Mouse (Mus musculus) hindbrain, embryonic 11.5 days (tissue): ENCODE data around the gene Sp100. TPM values are rescaled to one million over a fixed set of nuclear protein-coding genes. Genes with fewer than 3 reads are reported as not detected.
"Not testable (repeated sequence)": the region's sequence is repeated elsewhere in the genome, so short reads cannot be mapped to it uniquely, and the experiment has no call there.

Experiments
- ATAC-seq: fragments of 200-750 bp; cut with Nextera tagmentation; 2 replicates; pipeline ENCODE4 v1.8.0; 2017; ENCODE audit warnings: mild to moderate bottlenecking, moderate TSS enrichment, moderate library complexity; ENCODE audit not compliant: low FRiP score
- DNase-seq: peaks from one replicate; pipeline ENCODE4 v3.0.0-alpha.2; 2015; ENCODE audit warnings: low spot score
- H3K27ac ChIP-seq: fragments of 300-500 bp; sonication (generic); 2 replicates; pipeline ENCODE4 v1.5.1; 2014; ENCODE audit warnings: mild to moderate bottlenecking, low read depth, low read length
- H3K27me3 ChIP-seq: fragments of 300-500 bp; sonication (generic); 2 replicates; pipeline ENCODE4 v1.6.1; 2014; ENCODE audit warnings: mild to moderate bottlenecking, low read length, moderate library complexity, mixed read lengths; ENCODE audit not compliant: control insufficient read depth, insufficient read depth
- H3K36me3 ChIP-seq: fragments of 300-500 bp; sonication (generic); 2 replicates; pipeline ENCODE4 v1.6.1; 2014; ENCODE audit warnings: mild to moderate bottlenecking, low read length, moderate library complexity, mixed read lengths; ENCODE audit not compliant: control insufficient read depth, insufficient read depth
- H3K4me1 ChIP-seq: fragments of 300-500 bp; sonication (generic); replicated peaks from 2 replicates; pipeline ENCODE4 v1.6.1; 2014; ENCODE audit warnings: low read length, mixed read lengths; ENCODE audit not compliant: control insufficient read depth, insufficient read depth
- H3K4me2 ChIP-seq: fragments of 300-500 bp; sonication (generic); replicated peaks from 2 replicates; pipeline ENCODE4 v1.6.1; 2014; ENCODE audit warnings: mild to moderate bottlenecking, low read depth, low read length
- H3K4me3 ChIP-seq: fragments of 300-500 bp; sonication (generic); 2 replicates; pipeline ENCODE4 v1.5.1; 2014; ENCODE audit warnings: low read depth, low read length
- H3K9ac ChIP-seq: fragments of 300-500 bp; sonication (generic); 2 replicates; pipeline ENCODE4 v1.6.1; 2014; ENCODE audit warnings: low read depth, low read length
- H3K9me3 ChIP-seq: fragments of 300-500 bp; sonication (generic); 2 replicates; pipeline ENCODE4 v1.6.1; 2016; ENCODE audit warnings: low read length; ENCODE audit not compliant: control insufficient read depth
- WGBS: fragments of 180-500 bp; shearing (Covaris S2); extraction: QIAGEN DNeasy Blood & Tissue Kit; methylation state at CpG from one replicate; pipeline ENCODE4 v1.1.7; 2014; 5-methylcytosine and 5-hydroxymethylcytosine counted together
- polyA plus RNA-seq: library from polyadenylated mRNA; unstranded; fragments of >200 nt; fragmentation: Nextera tagmentation; extraction: Ambion mirVana; gene quantifications from 2 replicates; pipeline ENCODE4 v1.2.1, GENCODE M21; 2014

The Sp100 gene
- polyA plus RNA-seq, 1 experiment from 2014 or later, result 1.0 TPM

DNA sequence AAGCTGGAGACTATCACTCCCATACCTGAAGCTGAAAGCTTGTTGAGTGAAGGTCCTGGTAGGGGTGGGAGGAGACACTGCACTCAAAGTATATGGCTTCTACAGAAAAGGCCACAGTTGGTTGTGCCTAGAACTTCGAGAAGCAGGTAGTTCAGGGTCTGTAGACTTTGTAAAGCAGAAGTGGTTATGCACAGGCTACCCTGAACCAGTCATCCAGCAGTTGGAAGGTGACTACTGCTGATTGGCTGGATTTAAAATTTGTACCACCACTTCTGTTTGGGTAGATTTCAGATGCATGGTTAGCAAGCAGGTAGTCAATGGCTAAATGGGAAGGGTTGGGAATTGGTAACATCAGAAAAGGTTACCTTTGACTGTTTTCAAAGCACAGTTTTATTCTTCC, 31.1 kb upstream of the Sp100 start:
- H3K36me3 ChIP-seq, H3K27me3 ChIP-seq, H3K27ac ChIP-seq, H3K9me3 ChIP-seq, ATAC-seq, H3K4me1 ChIP-seq, H3K9ac ChIP-seq, DNase-seq, H3K4me2 ChIP-seq, H3K4me3 ChIP-seq: not testable (repeated sequence)
- WGBS, result 58% methylated on average over 1 of the region's 1 CpGs

DNA sequence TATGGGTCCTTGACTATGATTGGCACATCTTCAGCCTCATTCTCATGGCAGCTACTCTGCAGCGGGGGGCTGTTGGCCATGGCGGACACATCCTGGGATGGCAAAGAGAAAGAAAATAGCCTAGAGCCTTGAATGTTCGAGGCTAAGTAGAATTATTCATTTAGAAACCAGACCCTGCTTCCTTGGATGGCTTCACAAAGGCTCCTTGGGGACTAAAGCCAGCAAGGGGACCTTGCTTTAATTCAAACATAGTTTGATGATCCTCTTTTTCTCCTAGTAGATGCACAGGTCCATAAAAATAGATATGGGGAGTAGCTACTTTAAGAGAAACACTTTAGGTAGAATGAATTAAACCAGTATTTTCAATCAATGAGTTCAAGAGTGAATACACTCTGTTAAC, 12.9 kb upstream of the Sp100 start:
- DNase-seq, H3K27ac ChIP-seq, H3K4me3 ChIP-seq, H3K4me2 ChIP-seq, H3K4me1 ChIP-seq, H3K9me3 ChIP-seq, H3K9ac ChIP-seq, ATAC-seq, H3K36me3 ChIP-seq, H3K27me3 ChIP-seq: not testable (repeated sequence)
- 66% methylated on average over 3 of the region's 3 CpGs for whole genome bisulfite sequencing

DNA sequence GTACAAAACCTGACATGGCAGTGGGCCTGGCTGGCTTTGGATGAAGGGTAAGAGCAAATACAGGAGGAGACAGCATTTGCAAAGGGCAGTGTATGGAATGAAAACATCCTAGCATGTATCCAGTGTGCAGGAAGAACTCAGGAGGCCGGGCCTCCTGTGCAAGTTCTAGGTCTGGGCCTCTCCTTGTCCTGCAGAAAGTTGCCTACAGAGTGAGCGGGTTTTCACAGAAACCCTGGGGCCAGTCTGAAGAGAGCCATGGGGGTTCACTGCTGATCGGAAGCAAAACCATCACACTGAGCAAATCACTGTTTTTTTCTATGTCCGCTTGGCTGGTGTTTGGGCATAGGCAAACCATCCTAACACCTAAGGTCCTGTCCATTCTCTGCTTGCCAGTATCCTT, 11.6 kb upstream of the Sp100 start:
- not testable (repeated sequence) for H3K9ac ChIP-seq, H3K4me1 ChIP-seq, H3K4me2 ChIP-seq, H3K36me3 ChIP-seq, H3K4me3 ChIP-seq, H3K27me3 ChIP-seq, H3K27ac ChIP-seq, H3K9me3 ChIP-seq, ATAC-seq, DNase-seq
- 80% methylated on average over 4 of the region's 4 CpGs for WGBS

DNA sequence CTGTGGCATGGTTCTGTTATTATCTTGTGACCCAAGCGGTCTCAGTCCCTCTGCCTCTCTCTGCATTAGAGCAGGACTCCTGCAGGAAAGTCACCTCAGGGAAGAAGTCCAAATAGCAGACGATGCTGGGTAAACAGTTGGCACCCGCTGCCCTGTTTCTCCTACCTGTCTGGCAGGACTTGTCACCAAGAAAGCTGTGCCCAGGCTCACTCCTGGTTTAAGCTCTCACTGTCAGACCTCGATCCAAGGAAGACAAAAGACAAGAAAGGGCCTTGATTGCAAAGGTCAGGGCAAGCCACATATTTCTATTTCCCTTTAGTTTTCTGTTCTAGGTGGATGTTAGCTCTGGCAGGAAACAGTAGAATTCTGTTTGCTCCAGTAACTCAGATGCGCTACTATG, 736 bp downstream of the Sp100 start:
- not testable (repeated sequence) for DNase-seq, H3K9me3 ChIP-seq, H3K4me1 ChIP-seq, H3K36me3 ChIP-seq, H3K4me2 ChIP-seq, H3K27ac ChIP-seq, H3K9ac ChIP-seq, H3K27me3 ChIP-seq, ATAC-seq, H3K4me3 ChIP-seq
- 78% methylated on average over 3 of the region's 5 CpGs for WGBS

DNA sequence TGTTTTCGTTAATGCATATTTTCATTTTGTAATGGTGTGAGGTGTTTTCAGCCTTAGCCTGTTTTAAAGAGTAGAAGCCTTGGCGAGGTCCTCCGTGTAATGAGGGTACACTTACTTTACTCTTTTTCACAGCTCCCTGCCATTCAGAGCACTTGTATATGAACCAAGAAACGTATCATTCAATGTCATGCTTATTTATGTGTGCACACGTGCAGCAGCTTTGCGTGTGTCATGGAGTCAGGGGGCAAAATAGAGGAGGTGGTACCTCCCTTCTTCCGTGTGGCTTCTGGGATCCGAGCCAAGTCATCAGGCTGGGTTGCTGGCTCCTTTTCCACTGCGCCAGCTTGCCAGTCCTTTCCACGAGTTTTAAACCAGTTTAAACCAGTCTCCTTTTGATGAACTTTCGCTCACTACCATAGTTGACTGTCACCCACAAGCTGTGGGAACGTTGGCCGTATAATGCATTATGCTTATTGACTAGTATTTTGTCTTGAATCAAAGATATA, 2.0 kb downstream of the Sp100 start:
- DNase-seq, H3K4me2 ChIP-seq: not testable (repeated sequence)
- WGBS, result 87% methylated on average over 13 of the region's 13 CpGs

DNA sequence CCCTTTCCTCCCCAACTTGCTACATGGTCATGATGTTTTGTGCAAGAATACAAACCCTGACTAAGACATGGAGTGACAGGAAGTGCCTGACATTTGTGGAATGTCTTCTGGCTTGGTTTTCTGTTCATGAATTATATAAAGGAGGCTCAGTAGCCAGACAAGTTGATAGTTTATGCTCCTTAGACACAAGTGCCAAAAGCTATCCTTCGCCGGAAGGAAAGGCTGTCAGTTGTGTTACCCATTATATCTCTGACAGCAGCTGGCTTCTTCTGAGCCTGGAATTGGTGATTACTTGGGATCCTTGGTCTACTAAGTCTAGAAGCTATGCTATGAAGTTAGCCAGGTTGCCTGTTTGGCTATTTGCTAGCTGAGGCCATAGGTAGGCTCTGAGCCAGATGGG, 7.4 kb downstream of the Sp100 start:
- H3K4me2 ChIP-seq, H3K9ac ChIP-seq, H3K4me3 ChIP-seq, H3K9me3 ChIP-seq, H3K27me3 ChIP-seq, H3K36me3 ChIP-seq, DNase-seq, H3K27ac ChIP-seq, H3K4me1 ChIP-seq, ATAC-seq: not testable (repeated sequence)
- 89% methylated on average over 2 of the region's 2 CpGs for WGBS

More for the DNA sequence above, 2.0 kb downstream of the Sp100 start:
- H3K27ac ChIP-seq, ATAC-seq, H3K36me3 ChIP-seq, H3K9me3 ChIP-seq, H3K27me3 ChIP-seq, H3K9ac ChIP-seq, H3K4me1 ChIP-seq, H3K4me3 ChIP-seq: not testable (repeated sequence)

DNA sequence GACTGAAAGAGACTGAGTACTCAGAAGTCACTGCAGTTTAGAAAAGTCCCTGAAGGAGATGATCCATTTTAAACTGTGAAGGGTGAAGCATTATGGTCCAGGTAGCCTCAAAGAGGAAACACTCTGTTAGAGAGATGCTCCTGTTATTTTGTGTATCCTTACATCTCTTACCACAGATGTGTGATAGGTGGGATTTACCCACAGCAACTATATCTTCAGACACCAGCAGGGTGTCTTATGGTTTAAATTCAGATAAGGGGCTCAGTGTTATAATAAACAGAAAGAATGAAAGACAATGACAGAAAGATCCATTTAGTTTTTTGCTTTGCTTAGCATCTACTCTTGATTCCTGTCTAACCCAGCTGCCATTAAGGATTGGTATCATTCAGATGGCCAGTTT, 14.5 kb downstream of the Sp100 start:
- Histone ChIP-seq H3K36me3 (no peaks in the 10 kb centered on the region), H3K4me1 (no peaks in the 10 kb centered on the region), H3K27ac (no peak overlapping the region), H3K9me3 (no peaks in the 10 kb centered on the region), H3K4me2 (no peak overlapping the region), H3K4me3 (no peak overlapping the region), H3K27me3 (no peaks in the 10 kb centered on the region), H3K9ac (no peak overlapping the region)
- DNase-seq, result no peak
- ATAC-seq, result no peak

DNA sequence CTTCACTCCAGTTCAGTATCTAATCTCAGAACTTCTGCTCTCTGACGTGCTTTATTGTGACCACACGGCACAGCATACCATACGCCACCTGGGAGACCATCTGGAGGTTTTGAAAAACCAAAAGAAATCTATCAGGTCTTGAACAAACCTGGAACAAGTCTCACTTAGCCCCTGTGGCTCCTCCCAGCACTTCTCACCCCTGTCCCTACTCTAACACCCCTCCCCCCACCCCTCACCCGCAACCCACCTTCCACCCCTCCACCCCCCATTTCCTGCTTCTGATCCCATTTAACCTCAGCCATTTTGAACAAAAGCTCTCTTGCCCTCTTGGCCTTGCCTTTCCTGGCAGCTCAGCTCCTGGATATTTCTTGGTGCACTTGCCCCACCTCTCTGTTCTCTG, 30.4 kb downstream of the Sp100 start:
- H3K4me1 ChIP-seq, result no peaks in the 10 kb centered on the region
- no peak for ATAC-seq
- WGBS, result 67% methylated on average over 4 of the region's 4 CpGs

DNA sequence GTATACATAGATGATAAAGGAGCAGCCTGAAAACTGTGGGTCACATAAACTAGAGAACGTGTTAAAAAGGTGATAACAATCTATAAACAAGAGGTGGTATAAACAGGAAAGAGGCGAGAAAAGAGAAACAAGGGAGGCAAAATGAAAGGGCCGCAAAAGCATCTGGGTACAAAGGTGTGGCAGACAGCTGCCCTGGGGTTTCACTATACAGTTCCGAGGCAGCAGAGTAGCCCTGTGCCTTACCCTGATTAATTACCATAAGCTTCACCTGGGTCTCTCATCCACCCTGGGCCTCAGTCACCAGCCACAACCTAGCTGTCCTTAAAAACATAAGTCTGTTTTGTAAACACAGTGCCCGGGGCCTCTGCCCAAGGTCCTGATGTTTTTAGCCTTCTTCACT, 36.9 kb downstream of the Sp100 start:
- ATAC-seq (no peak), DNase-seq (no peak)
- no peak overlapping the region for H3K9ac ChIP-seq
- H3K4me3 ChIP-seq, result no peak overlapping the region
- no peaks in the 10 kb centered on the region for H3K4me1 ChIP-seq
- no peaks in the 10 kb centered on the region for H3K9me3 ChIP-seq
- WGBS, result 82% methylated on average over 5 of the region's 5 CpGs
- no peaks in the 10 kb centered on the region for H3K36me3 ChIP-seq
- H3K27me3 ChIP-seq, result no peaks in the 10 kb centered on the region
- H3K4me2 ChIP-seq, result no peak overlapping the region
- H3K27ac ChIP-seq, result no peak overlapping the region

More for the DNA sequence above, 30.4 kb downstream of the Sp100 start:
- Histone ChIP-seq H3K27me3 (no peaks in the 10 kb centered on the region), H3K9ac (no peak overlapping the region), H3K36me3 (no peaks in the 10 kb centered on the region), H3K27ac (no peak overlapping the region), H3K4me2 (no peak overlapping the region), H3K9me3 (no peaks in the 10 kb centered on the region), H3K4me3 (no peak overlapping the region)
- no peak for DNase-seq
